Mouse (Mus musculus): Measurements from ENCODE around the gene Hspa5.
"Not testable (repeated sequence)": the region's sequence is repeated elsewhere in the genome, so short reads cannot be mapped to it uniquely, and the experiment has no call there.

Gene Hspa5

GRCm38 (mm10) chr2:34771368-34772226, at the start of gene Hspa5:
TSS of gene Hspa5 (plus strand) at chr2:34771970.
- peak; percentile 99 for DNase-seq (ENCODE audit: low spot score in 2 of 2)

DNA sequence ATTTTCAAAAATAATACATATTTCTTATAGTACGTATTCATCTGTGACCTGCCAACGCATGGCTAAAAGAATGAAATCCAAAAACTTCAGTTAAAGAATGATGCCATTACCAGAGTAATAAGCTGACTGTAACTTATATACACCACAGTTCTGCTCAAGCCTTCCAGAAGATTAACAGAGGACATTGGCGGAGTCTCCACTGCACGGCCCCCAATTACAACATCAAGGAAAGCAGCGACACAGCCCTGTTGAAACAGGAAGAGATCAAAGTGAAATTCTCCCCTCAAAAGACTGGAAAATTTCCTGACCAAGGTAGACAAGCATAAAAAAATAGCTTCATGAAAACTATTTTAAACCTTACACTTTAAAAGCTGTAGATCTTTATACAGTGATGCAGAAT, 46.5 kb upstream of the Hspa5 start:
- DNase-seq (ENCODE audit: low spot score in 2 of 2): no peak

- DNase-seq (ENCODE audit: low spot score in 2 of 2): no peak
Observed at GRCm38 (mm10) chr2:34727045-34727728, 44.6 kb upstream of the Hspa5 start.

- DNase-seq (ENCODE audit: low spot score in 2 of 2): no peak
Observed at GRCm38 (mm10) chr2:34736626-34737025, 35.1 kb upstream of the Hspa5 start.

GRCm38 (mm10) chr2:34737911-34738310, 33.9 kb upstream of the Hspa5 start:
- no peak for DNase-seq (ENCODE audit: low spot score in 2 of 2)

DNA sequence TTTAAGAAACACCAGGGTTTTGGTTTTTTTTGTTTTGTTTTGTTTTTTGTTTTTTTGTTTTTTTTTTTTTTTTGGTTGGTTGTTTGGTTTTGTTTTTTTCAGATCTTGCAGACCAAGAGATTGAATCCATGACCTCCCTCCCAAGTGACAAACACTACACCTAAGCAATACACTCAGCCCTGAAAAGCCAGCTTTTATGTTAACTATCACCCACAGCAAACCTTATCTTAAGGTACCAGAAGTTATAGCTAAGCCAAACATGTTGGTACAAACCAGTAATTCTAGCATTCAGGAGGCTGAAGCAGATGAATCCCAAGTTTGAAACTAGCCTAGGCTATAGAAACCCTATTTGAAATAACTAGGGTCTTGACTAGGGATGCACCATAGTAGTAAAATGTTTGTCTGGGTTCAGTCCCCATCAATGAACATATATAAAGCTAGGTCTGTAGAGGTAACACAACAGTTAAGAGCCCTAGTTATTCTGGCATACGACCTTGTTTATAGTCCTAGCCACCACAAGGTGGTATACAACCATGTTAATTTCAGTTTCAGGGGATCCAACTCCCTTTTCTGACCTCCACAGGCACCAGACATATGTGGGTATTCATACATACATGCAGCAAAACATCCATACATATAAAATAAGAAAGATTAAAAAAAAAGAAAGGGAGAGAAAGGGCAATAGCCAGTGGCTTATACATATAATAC, 31.9 kb upstream of the Hspa5 start:
- no peak for DNase-seq (ENCODE audit: low spot score in 2 of 2)

DNA sequence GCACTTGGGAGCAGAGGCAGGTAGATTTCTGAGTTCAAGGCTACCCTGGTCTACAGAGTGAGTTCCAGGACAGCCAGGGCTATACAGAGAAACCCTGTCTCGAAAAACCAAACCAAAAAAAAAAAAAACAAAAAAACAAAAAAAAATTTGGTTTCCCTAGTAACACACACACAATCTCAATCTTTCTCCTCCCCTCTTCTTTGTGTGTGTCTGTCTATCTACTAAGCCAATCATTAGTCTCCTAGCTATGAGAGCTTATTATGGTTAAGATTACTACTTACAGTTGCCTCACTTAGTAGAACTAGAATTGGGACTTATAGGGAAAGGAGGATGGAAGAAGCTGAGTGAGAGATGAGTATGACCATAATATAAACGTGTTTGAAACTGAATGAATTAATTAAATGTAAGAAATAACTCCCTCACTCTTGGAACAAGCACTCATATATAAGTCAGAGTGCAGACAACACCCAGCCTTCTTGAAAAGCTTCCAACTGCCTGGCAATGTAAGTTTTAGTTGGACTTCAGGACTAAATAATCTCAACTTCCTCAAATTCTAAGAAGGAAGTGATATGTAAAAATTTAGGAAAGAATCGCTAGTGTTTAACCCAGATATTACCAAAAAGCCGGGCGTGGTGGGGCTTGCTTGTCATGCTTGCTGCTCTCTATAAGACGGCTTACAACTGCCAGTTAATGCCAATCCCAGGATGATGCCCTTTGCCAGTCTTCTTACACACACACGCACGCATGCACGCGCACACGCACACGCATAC, 30.2 kb upstream of the Hspa5 start:
- DNase-seq (ENCODE audit: low spot score in 2 of 2): no peak

GRCm38 (mm10) chr2:34742675-34743074, 29.1 kb upstream of the Hspa5 start:
- DNase-seq (ENCODE audit: low spot score in 2 of 2): no peak

GRCm38 (mm10) chr2:34744476-34744875, 27.3 kb upstream of the Hspa5 start:
- no peak for DNase-seq (ENCODE audit: low spot score in 2 of 2)

DNA sequence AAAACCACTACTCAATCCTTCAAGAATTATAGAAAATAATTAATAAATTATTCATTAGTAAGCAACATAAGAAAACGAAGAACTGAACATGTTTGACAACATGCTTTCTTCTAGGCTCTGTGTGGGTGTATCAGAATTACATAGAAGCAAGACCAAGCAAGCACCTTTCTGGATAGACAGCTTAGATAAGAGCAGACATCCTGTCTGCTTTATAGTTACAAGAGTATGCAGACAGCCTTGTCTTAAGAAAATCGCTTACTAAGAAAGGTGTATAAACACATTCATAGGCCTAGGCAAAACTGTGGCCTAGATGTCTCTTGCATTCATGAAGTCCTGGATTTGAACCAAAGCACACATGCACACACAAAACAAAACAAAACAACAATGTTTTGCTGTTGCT, 26.1 kb upstream of the Hspa5 start:
- DNase-seq (ENCODE audit: low spot score in 2 of 2): no peak

- no peak for DNase-seq (ENCODE audit: low spot score in 2 of 2)
Observed at GRCm38 (mm10) chr2:34748479-34748878, 23.3 kb upstream of the Hspa5 start.

DNA sequence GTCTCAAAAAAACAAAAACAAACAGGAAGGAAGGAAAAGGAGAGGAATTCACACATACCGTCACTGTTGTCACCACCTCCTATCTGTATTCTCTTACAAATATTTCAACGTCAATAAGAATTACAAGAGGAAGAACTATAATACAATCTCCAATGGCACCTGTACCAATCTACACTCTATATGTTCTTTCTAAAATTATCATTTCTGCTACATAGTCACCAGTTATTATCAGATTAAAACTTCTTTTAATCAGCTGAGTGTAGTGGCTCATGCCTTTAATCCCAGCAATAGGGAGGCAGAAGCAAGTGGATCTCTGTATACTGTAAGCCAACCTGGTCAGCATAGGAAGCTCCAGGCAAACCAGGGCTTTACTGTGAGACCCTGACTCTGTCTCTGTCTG, 21.5 kb upstream of the Hspa5 start:
- DNase-seq (ENCODE audit: low spot score in 2 of 2): no peak

DNA sequence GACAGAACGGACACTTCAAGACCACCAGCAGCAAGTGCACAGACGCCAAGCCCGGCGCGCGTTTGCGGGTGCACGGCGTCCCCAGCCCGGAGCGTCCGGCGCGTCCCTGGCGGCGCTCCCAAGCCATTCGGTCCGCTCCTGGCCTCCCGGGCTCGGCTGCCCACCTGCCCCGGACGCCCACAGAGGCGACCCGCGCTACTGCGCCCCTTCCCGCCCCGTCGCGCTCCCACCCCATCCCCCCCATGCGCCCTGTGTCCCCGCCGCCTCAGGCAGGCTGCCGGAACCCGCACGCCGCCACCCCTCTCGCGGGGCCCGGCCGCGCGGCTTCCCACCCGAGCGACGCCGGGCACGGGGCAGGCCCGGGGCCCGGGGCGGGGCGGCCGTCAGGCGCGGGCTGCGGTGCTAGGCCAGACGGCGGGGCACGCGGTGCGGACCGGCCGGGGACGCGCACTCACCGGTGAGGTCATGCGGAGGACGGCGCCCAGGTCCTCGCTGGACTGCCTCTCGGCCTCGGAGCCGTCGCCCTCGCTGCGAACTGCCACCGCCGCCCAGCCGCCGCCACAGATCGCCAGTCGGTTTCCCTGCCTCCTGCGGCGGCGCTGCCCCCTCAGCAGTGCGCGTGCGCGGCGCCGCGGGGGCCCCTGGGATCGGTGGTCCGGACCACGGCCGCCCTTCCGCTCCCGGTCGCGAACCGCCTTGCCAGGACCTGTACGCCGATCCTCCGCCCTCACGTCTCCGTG, 17.8 kb upstream of the Hspa5 start:
- DNase-seq (ENCODE audit: low spot score in 2 of 2): peak; percentile 85 to 89

DNA sequence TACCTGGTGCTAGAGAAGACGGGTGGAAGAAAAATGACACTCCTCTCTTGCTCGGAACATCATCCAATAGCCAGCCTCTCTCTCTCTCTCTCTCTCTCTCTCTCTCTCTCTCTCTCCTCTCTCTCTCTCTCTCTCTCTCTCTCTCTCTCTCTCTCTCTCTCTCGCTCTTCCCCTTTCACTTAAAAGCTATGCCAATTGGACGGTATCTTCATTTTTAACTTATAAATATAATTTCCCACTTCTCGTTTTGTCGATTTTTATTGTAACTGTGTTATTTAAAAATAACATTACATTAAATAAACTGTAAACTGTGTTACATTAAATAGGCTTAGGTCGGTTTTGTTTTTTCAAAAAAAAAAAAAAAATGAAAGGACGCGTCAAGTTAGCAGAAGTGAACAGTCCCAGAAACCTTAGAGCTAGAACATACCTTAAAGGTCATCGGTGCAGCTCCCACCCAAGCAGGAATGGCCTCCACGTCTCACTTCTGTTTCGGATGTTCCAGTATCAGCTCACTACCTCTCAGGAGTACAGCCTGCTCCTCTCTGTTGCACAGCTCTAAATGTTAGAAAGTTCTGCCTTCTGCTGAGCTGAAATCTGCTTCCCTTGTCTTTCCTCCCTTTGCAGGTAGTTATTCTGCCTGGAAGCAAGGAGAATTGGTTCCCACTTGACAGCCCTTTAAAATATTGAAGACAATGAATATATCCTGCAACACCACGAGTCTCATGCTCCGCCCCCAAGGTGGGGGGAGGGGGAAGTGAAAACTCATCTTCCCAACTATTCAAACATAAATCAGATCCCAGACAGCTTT, 17.0 kb upstream of the Hspa5 start, which contains the start of gene Gapvd1:
Gapvd1 (minus strand) TSS at position 682 of the 808 bp plus-strand sequence.
- DNase-seq (ENCODE audit: low spot score in 2 of 2): no peak

- DNase-seq (ENCODE audit: low spot score in 2 of 2): no peak
Observed at GRCm38 (mm10) chr2:34757341-34757740, 14.4 kb upstream of the Hspa5 start.

DNA sequence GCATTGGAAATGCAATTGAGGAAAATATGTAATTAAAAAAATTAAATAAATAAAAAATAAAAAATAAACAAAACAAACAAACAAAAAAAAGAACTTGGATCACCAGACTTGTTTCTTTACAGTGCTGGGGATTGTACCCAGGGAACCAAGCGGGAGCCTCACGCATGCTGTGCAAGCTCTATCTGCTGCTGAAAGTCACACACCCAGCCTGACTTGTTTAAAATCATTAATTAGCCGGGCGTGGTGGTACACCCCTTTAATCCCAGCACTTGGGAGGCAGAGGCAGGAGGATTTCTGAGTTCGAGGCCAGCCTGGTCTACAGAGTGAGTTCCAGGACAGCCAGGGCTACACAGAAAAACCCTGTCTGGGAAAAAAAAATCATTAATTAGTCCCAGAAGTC, 10.5 kb upstream of the Hspa5 start:
- not testable (repeated sequence) for DNase-seq (ENCODE audit: low spot score in 2 of 2)

GRCm38 (mm10) chr2:34762174-34762573, 9.6 kb upstream of the Hspa5 start:
- DNase-seq (ENCODE audit: low spot score in 2 of 2): no peak

- DNase-seq (ENCODE audit: low spot score in 2 of 2): no peak
Observed at GRCm38 (mm10) chr2:34762872-34763271, 8.9 kb upstream of the Hspa5 start.

GRCm38 (mm10) chr2:34764801-34765200, 7.0 kb upstream of the Hspa5 start:
- DNase-seq (ENCODE audit: low spot score in 2 of 2): no peak

GRCm38 (mm10) chr2:34770049-34770448, 1.7 kb upstream of the Hspa5 start:
- DNase-seq (ENCODE audit: low spot score in 2 of 2): no peak
